Mouse (Mus musculus) macrophage (primary cell): ENCODE data around the gene Cdkn2d. TPM values are rescaled to one million over a fixed set of nuclear protein-coding genes. Genes with fewer than 3 reads are reported as not detected.
A peak's percentile ranks its signal among the peaks of the same experiment; 100 is the strongest.
"Not testable (repeated sequence)": the region's sequence is repeated elsewhere in the genome, so short reads cannot be mapped to it uniquely, and the experiment has no call there.

Experiments used
- H3K27ac ChIP-seq: fragments of 350-480 bp; formaldehyde crosslinking; 2 replicates; pipeline ENCODE4 v1.9.0; 2021
- H3K36me3 ChIP-seq: fragments of 350-480 bp; formaldehyde crosslinking; 2 replicates; pipeline ENCODE4 v1.9.0; 2021; ENCODE audit errors: inconsistent target
- H3K4me3 ChIP-seq: fragments of 350-480 bp; formaldehyde crosslinking; 2 replicates; pipeline ENCODE4 v1.9.0; 2021; ENCODE audit errors: inconsistent target
- H3K79me2 ChIP-seq: fragments of 350-480 bp; formaldehyde crosslinking; 2 replicates; pipeline ENCODE4 v1.9.0; 2021; ENCODE audit errors: inconsistent target
- WGBS: methylation state at CpG from one replicate; pipeline ENCODE4 v1.1.7; 2026; ENCODE audit warnings: inconsistent platforms; ENCODE audit not compliant: missing documents; 5-methylcytosine and 5-hydroxymethylcytosine counted together
- polyA plus RNA-seq: library from polyadenylated mRNA; stranded (reverse); fragments of 250-400 nt; gene quantifications from 3 replicates; pipeline ENCODE4 v1.2.4, GENCODE M21; 2018; ENCODE audit warnings: inconsistent platforms

Gene Cdkn2d
- polyA plus RNA-seq, 1 experiment from 2014 or later: 6.1 TPM

- 88% methylated on average over 7 of the region's 7 CpGs for WGBS
- peaks cover 99% of the 10 kb centered on the region for H3K36me3 ChIP-seq
- no peak overlapping the region for H3K4me3 ChIP-seq
- no peaks in the 10 kb centered on the region for H3K79me2 ChIP-seq
- H3K27ac ChIP-seq: no peak overlapping the region
Measured at GRCm38 (mm10) chr9:21275013-21275710, 16.0 kb downstream of the Cdkn2d start.

- no peak overlapping the region for H3K27ac ChIP-seq
- WGBS: 98% methylated on average over 3 of the region's 3 CpGs
Measured at GRCm38 (mm10) chr9:21274336-21274735, 16.9 kb downstream of the Cdkn2d start.

GRCm38 (mm10) chr9:21273520-21274228 lies 17.5 kb downstream of the Cdkn2d start:
- WGBS: 95% methylated on average over 7 of the region's 7 CpGs
- Histone ChIP-seq H3K27ac (no peak overlapping the region), H3K36me3 (peaks cover 97% of the 10 kb centered on the region), H3K4me3 (no peak overlapping the region), H3K79me2 (no peaks in the 10 kb centered on the region)

More at GRCm38 (mm10) chr9:21274336-21274735, 16.9 kb downstream of the Cdkn2d start:
- no peaks in the 10 kb centered on the region for H3K79me2 ChIP-seq
- no peak overlapping the region for H3K4me3 ChIP-seq
- peaks cover 99% of the 10 kb centered on the region for H3K36me3 ChIP-seq

- Histone ChIP-seq H3K4me3 (no peak overlapping the region), H3K36me3 (peaks cover 97% of the 10 kb centered on the region), H3K79me2 (no peaks in the 10 kb centered on the region), H3K27ac (no peak overlapping the region)
- whole genome bisulfite sequencing: 88% methylated on average over 8 of the region's 8 CpGs
Measured at GRCm38 (mm10) chr9:21273094-21273493, 18.1 kb downstream of the Cdkn2d start.

- Histone ChIP-seq H3K79me2 (no peaks in the 10 kb centered on the region; the same call in 1 of the 2 replicates), H3K36me3 (peaks cover 94% of the 10 kb centered on the region), H3K4me3 (no peak overlapping the region), H3K27ac (no peak overlapping the region)
- 90% methylated on average over 7 of the region's 9 CpGs for WGBS
Measured at GRCm38 (mm10) chr9:21272391-21272790, 18.8 kb downstream of the Cdkn2d start.

- H3K27ac ChIP-seq, H3K4me3 ChIP-seq: not testable (repeated sequence)
- Histone ChIP-seq H3K36me3 (peaks cover 66% of the 10 kb centered on the region), H3K79me2 (peaks cover 20% of the 10 kb centered on the region)
- 87% methylated on average over 5 of the region's 5 CpGs for WGBS
Measured at GRCm38 (mm10) chr9:21269590-21269989, 21.6 kb downstream of the Cdkn2d start.

GRCm38 (mm10) chr9:21268305-21268704 lies 22.9 kb downstream of the Cdkn2d start:
- 96% methylated on average over 16 of the region's 16 CpGs for WGBS
- peaks cover 54% of the 10 kb centered on the region for H3K36me3 ChIP-seq
- no peak overlapping the region for H3K4me3 ChIP-seq
- no peak overlapping the region for H3K27ac ChIP-seq
- peaks cover 20% of the 10 kb centered on the region for H3K79me2 ChIP-seq

GRCm38 (mm10) chr9:21266889-21267288 lies 24.3 kb downstream of the Cdkn2d start:
- peaks cover 40% of the 10 kb centered on the region; the same call in 1 of the 2 replicates for H3K36me3 ChIP-seq
- H3K4me3 ChIP-seq: no peak overlapping the region
- no peak overlapping the region for H3K27ac ChIP-seq
- peaks cover 20% of the 10 kb centered on the region for H3K79me2 ChIP-seq
- WGBS: 90% methylated on average over 5 of the region's 5 CpGs

GRCm38 (mm10) chr9:21265611-21266010 lies 25.6 kb downstream of the Cdkn2d start:
- Histone ChIP-seq H3K27ac (no peak overlapping the region; the same call in 1 of the 2 replicates), H3K79me2 (peaks cover 20% of the 10 kb centered on the region), H3K36me3 (peaks cover 27% of the 10 kb centered on the region; the same call in 1 of the 2 replicates), H3K4me3 (peak overlapping the region; percentile 78)
- 8% methylated on average over 11 of the region's 11 CpGs for WGBS

- Histone ChIP-seq H3K79me2 (peaks cover 20% of the 10 kb centered on the region), H3K4me3 (peak within 1 kb of the TSS; percentile 78), H3K27ac (peak within 1 kb of the TSS; percentile 12; the same call in 1 of the 2 replicates), H3K36me3 (peaks cover 22% of the 10 kb centered on the region; the same call in 1 of the 2 replicates)
- WGBS: under 1% methylated on average over 41 of the region's 49 CpGs
Measured at GRCm38 (mm10) chr9:21265000-21265561, 26.1 kb downstream of the Cdkn2d start, which contains the start of gene Atg4d. Gene Atg4d (plus strand): TSS chr9:21265293.

GRCm38 (mm10) chr9:21264272-21264999 lies 26.8 kb downstream of the Cdkn2d start:
- 66% methylated on average over 17 of the region's 17 CpGs for WGBS
- H3K27ac ChIP-seq: 0 out of 2 replicates have a peak overlapping the region, but pooled peaks have one; percentile 12

GRCm38 (mm10) chr9:21261831-21262230 lies 29.4 kb downstream of the Cdkn2d start:
- no peaks in the 10 kb centered on the region for H3K36me3 ChIP-seq
- 9% methylated on average over 2 of the region's 2 CpGs for WGBS
- H3K79me2 ChIP-seq: peaks cover 15% of the 10 kb centered on the region
- H3K4me3 ChIP-seq: no peak overlapping the region
- 0 out of 2 replicates have a peak overlapping the region, but pooled peaks have one; percentile 12 for H3K27ac ChIP-seq

More at GRCm38 (mm10) chr9:21264272-21264999, 26.8 kb downstream of the Cdkn2d start:
- peak overlapping the region; percentile 78 for H3K4me3 ChIP-seq
- H3K79me2 ChIP-seq: peaks cover 20% of the 10 kb centered on the region
- peaks cover 15% of the 10 kb centered on the region; the same call in 1 of the 2 replicates for H3K36me3 ChIP-seq

- H3K27ac ChIP-seq: no peak overlapping the region
- 63% methylated on average over 6 of the region's 6 CpGs for WGBS
- H3K4me3 ChIP-seq: no peak overlapping the region
- peaks cover 2% of the 10 kb centered on the region for H3K79me2 ChIP-seq
- H3K36me3 ChIP-seq: no peaks in the 10 kb centered on the region
Measured at GRCm38 (mm10) chr9:21260491-21261040, 30.6 kb downstream of the Cdkn2d start.

- 98% methylated on average over 4 of the region's 4 CpGs for WGBS
- not testable (repeated sequence) for H3K4me3 ChIP-seq, H3K79me2 ChIP-seq, H3K27ac ChIP-seq, H3K36me3 ChIP-seq
Measured at GRCm38 (mm10) chr9:21256349-21256748, 34.9 kb downstream of the Cdkn2d start.
